Mouse (Mus musculus) lung, postnatal 0 days (tissue): ENCODE measurements around the gene Rundc3a. TPM values are rescaled to one million over a fixed set of nuclear protein-coding genes. Genes with fewer than 3 reads are reported as not detected.

Source experiments
- ATAC-seq: fragments of 200-750 bp; cut with Nextera tagmentation; 2 replicates; pipeline ENCODE4 v1.8.0; 2017; ENCODE audit warnings: moderate library complexity
- DNase-seq: peaks from one replicate; pipeline ENCODE4 v3.0.0-alpha.2; 2016; ENCODE audit warnings: low spot score
- H3K27ac ChIP-seq: fragments of 300-500 bp; sonication (generic); 2 replicates; pipeline ENCODE4 v1.5.1; 2014; ENCODE audit warnings: antibody characterized with exemption, mild to moderate bottlenecking, low read length, mixed read lengths
- H3K27me3 ChIP-seq: fragments of 300-500 bp; sonication (generic); replicated peaks from 2 replicates; pipeline ENCODE4 v1.6.1; 2014; ENCODE audit warnings: low read length, mixed read lengths; ENCODE audit not compliant: insufficient read depth
- H3K36me3 ChIP-seq: fragments of 300-500 bp; sonication (generic); 2 replicates; pipeline ENCODE4 v1.6.1; 2014; ENCODE audit warnings: low read length, mixed read lengths; ENCODE audit not compliant: insufficient read depth
- H3K4me1 ChIP-seq: fragments of 300-500 bp; sonication (generic); 2 replicates; pipeline ENCODE4 v1.6.1; 2014; ENCODE audit warnings: antibody characterized with exemption, low read depth, low read length, mixed read lengths; ENCODE audit not compliant: insufficient read depth
- H3K4me2 ChIP-seq: fragments of 300-500 bp; sonication (generic); replicated peaks from 2 replicates; pipeline ENCODE4 v1.6.1; 2014; ENCODE audit warnings: low read depth, mild to moderate bottlenecking, low read length, moderate library complexity, mixed read lengths
- H3K4me3 ChIP-seq: fragments of 300-500 bp; sonication (generic); 2 replicates; pipeline ENCODE4 v1.5.1; 2014; ENCODE audit warnings: low read depth, low read length
- H3K9ac ChIP-seq: fragments of 300-500 bp; sonication (generic); replicated peaks from 2 replicates; pipeline ENCODE4 v1.6.1; 2014; ENCODE audit warnings: low read depth, mild to moderate bottlenecking
- H3K9me3 ChIP-seq: fragments of 300-500 bp; sonication (generic); 2 replicates; pipeline ENCODE4 v1.6.1; 2016; ENCODE audit warnings: low read length, mixed read lengths
- CTCF ChIP-seq: IDR thresholded peaks from 2 replicates; pipeline ENCODE4 v1.5.1; 2016; ENCODE audit warnings: antibody characterized with exemption, mild to moderate bottlenecking
- EP300 ChIP-seq: IDR thresholded peaks from 2 replicates; pipeline ENCODE4 v1.6.1; 2016; ENCODE audit warnings: antibody characterized with exemption, mild to moderate bottlenecking, control low read depth
- WGBS: fragments of 180-500 bp; shearing (Covaris S2); extraction: QIAGEN DNeasy Blood & Tissue Kit; methylation state at CpG from one replicate; pipeline ENCODE4 v1.1.7; 2014; 5-methylcytosine and 5-hydroxymethylcytosine counted together
- microRNA-seq: library from miRNA; unstranded; fragments of <30 nt; microRNA quantifications from one replicate; pipeline ENCODE4, GENCODE M21; 2016
- polyA plus RNA-seq: library from polyadenylated mRNA; unstranded; fragments of >200 nt; fragmentation: Nextera tagmentation; extraction: Ambion mirVana; gene quantifications from 2 replicates; pipeline ENCODE4 v1.2.1, GENCODE M21; 2015

The Rundc3a gene
- polyA plus RNA-seq, 1 experiment from 2014 or later, result 1.7 TPM

DNA sequence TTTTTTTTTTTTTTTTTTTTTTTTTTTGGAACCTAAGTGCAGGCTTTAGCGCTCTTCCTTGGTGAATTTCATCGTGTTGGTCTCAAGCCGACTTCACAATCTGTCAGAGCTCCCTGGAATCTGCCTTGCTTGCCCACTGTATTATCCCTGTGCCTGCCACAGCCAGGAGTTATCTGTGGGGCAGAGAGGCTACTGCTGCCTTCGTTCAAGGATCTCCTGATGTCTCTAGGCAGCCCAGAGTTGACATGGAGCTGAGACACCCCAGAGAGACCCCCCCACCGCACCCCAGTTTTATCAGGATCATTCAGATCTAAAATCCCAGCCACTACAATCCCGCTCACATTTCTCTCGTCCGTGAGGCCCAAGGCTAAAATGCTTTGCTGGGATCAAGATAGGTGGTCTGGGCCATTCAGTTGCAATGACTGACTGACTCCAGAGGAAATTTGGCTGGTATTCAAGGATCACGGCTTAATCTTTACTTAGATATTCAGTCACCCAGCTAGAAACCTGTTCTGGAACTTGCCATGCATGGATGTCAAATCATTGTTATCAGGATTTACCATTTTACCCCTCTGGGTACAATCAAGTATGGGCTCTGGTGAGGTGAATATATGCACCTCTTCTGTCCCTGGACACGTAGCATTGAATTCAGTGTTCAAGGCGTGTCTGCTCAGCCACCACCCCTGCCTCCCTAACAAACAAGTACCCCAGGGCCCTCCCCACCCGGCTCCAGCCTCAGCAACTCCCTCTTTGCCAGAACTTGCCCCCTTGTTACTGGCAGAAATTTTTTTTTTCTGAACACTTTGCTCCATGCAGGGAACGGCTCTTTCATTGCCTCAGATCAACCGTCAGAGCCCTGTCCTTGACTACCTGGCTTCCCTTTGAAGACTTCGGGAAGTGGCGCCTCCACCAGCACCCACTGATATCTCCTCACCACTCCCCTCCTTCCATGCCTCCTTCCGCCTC is 56.1 kb downstream of the Rundc3a start:
- H3K4me1 ChIP-seq, result peaks cover 11% of the 10 kb centered on the region
- no peak overlapping the region for H3K4me2 ChIP-seq
- H3K36me3 ChIP-seq, result no peaks in the 10 kb centered on the region
- ATAC-seq (no peak), DNase-seq (no peak)
- H3K27ac ChIP-seq, result no peak overlapping the region
- WGBS, result 45% methylated on average over 17 of the region's 17 CpGs
- H3K4me3 ChIP-seq, result no peak overlapping the region
- H3K27me3 ChIP-seq, result no peaks in the 10 kb centered on the region
- TF ChIP-seq CTCF, result no peak
- no peak for TF ChIP-seq EP300
- H3K9me3 ChIP-seq, result no peaks in the 10 kb centered on the region
- no peak overlapping the region for H3K9ac ChIP-seq

Small RNA genes lying within 50 kb of the gene (microRNA-seq; reads per million reads assigned to microRNA genes)
- not detected for gene Mir6930

Other genes with a start within 250 kb of the Rundc3a start
- gene Nags, start 247.9 kb upstream of the Rundc3a start, polyA plus RNA-seq, result 0.91 and 1.4 TPM in 2 replicates
- 17.6 and 18.9 TPM in 2 replicates for gene Tmem101, start 237.0 kb upstream of the Rundc3a start, polyA plus RNA-seq
- gene Lsm12, start 208.1 kb upstream of the Rundc3a start, polyA plus RNA-seq, result 74.7 and 79.9 TPM in 2 replicates
- gene G6pc3, start 203.8 kb upstream of the Rundc3a start, polyA plus RNA-seq, result 15.8 and 16.7 TPM in 2 replicates
- gene Hdac5, start 163.2 kb upstream of the Rundc3a start, polyA plus RNA-seq, result 65.6 and 79.0 TPM in 2 replicates
- 0.88 and 1.3 TPM in 2 replicates for gene BC030867, start 144.5 kb upstream of the Rundc3a start, polyA plus RNA-seq
- gene Asb16, start 124.7 kb upstream of the Rundc3a start, polyA plus RNA-seq, result not detected in 2 replicates
- gene Tmub2, start 108.5 kb upstream of the Rundc3a start, polyA plus RNA-seq, result 46.1 and 47.4 TPM in 2 replicates
- gene Atxn7l3, start 96.8 kb upstream of the Rundc3a start, polyA plus RNA-seq, result 9.6 and 10.2 TPM in 2 replicates
- 53.7 and 60.9 TPM in 2 replicates for gene Ubtf, start 73.7 kb upstream of the Rundc3a start, polyA plus RNA-seq
- gene Slc4a1, start 27.2 kb upstream of the Rundc3a start, polyA plus RNA-seq, result 9.7 and 9.8 TPM in 2 replicates
- gene Slc25a39, start 14.5 kb downstream of the Rundc3a start, polyA plus RNA-seq, result 214 TPM in 2 replicates
- 215 and 223 TPM in 2 replicates for gene Grn, start 36.9 kb downstream of the Rundc3a start, polyA plus RNA-seq
- 3.2 and 3.4 TPM in 2 replicates for gene Fam171a2, start 54.3 kb downstream of the Rundc3a start, polyA plus RNA-seq
- gene Itga2b, start 76.7 kb downstream of the Rundc3a start, polyA plus RNA-seq, result 13.0 and 14.9 TPM in 2 replicates
- gene Gpatch8, start 163.0 kb downstream of the Rundc3a start, polyA plus RNA-seq, result 25.3 and 27.4 TPM in 2 replicates
- gene Gm11627, start 186.1 kb downstream of the Rundc3a start, polyA plus RNA-seq, result 8.0 and 11.4 TPM in 2 replicates
- 19.6 and 20.8 TPM in 2 replicates for gene Fzd2, start 211.0 kb downstream of the Rundc3a start, polyA plus RNA-seq